ENCODE assay signal across 8 mouse cellular contexts in the genomic region with DNA sequence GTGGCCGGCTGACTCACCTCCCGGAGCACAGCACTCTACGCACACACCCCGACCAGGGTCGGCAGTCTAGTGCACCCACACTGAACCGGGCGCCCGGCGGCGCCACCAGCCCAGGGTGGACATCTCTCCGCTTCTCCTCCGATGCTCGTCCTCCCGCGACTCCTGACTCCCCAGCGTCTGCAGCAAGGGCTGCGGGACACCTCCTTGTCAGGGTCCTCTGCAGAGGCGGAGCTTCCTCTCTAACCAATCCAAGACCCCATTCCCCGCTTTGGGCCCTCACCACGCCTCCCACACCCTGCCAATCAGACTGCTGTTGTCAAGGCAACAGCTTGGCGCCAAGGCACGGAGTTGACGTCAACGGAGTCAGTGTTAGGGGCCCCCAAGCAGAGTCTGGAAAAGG. TPM values are rescaled to one million over a fixed set of nuclear protein-coding genes. Genes with fewer than 3 reads are reported as not detected.
DNase-seq lines count a peak whose midpoint lies in the region; ATAC-seq and TF ChIP-seq lines count a peak whose summit lies in the region.

Gene Peg3 (minus strand): TSS at position 191 of the 400 bp plus-strand sequence.
Gene Usp29 (plus strand): TSS at position 338 of the 400 bp plus-strand sequence.

- no peak for ATAC-seq in erythroblast, adult 5-6 weeks (replicated peaks; ENCODE audit: low FRiP score, poor library complexity, severe bottlenecking)
- ATAC-seq in intestine, postnatal 0 days: no peak

- TF ChIP-seq POLR2A in small intestine, adult 2 months (IDR thresholded peaks at IDR 0.05; ENCODE audit: low read depth, low read length): no peak

- peak; percentile 45 for TF ChIP-seq CTCF in intestine, postnatal 0 days (IDR thresholded peaks at IDR 0.05; ENCODE audit: low read depth)
- TF ChIP-seq CTCF in small intestine, adult 2 months (IDR thresholded peaks at IDR 0.05; ENCODE audit: extremely low read depth, insufficient read length, insufficient replicate concordance, low read depth, low read length): no peak

- 45% methylated on average over 24 of the region's 24 CpGs for WGBS in embryonic facial prominence, embryonic 10.5 days
- WGBS in intestine, postnatal 0 days: 53% methylated on average over 24 of the region's 24 CpGs
- WGBS in midbrain, embryonic 10.5 days: 54% methylated on average over 24 of the region's 24 CpGs
- 60% methylated on average over 24 of the region's 24 CpGs for WGBS in small intestine, adult 2 months

- intact Hi-C loops in left cerebral cortex, postnatal 25 days (cut with DNase I): loop anchor here (1.0 kb wide), 1 partner anchor 46 kb away; no protein-coding TSS in a partner anchor

- peaks cover 8% of the 10 kb centered on the region for H3K36me3 ChIP-seq in erythroblast, embryonic 14.5 days (ENCODE audit: control insufficient read depth)
- H3K36me3 ChIP-seq in embryonic facial prominence, embryonic 10.5 days (replicated peaks): peaks cover 29% of the 10 kb centered on the region
- H3K36me3 ChIP-seq in intestine, postnatal 0 days (ENCODE audit: control insufficient read depth, insufficient read depth): no peaks in the 10 kb centered on the region
- H3K36me3 ChIP-seq in midbrain, embryonic 10.5 days: peaks cover 6% of the 10 kb centered on the region
- no peaks in the 10 kb centered on the region for H3K36me3 ChIP-seq in small intestine, adult 2 months (ENCODE audit: control insufficient read depth, insufficient read depth, low read length)

- H3K27ac ChIP-seq in embryonic facial prominence, embryonic 10.5 days (replicated peaks): peak within 1 kb of the TSS; percentile 89
- peak within 1 kb of the TSS; percentile 84 for H3K27ac ChIP-seq in intestine, postnatal 0 days (ENCODE audit: low read depth, low read length)
- H3K27ac ChIP-seq in midbrain, embryonic 10.5 days (replicated peaks): peak within 1 kb of the TSS; percentile 89
- H3K27ac ChIP-seq in small intestine, adult 2 months (ENCODE audit: insufficient read depth, low read depth, low read length): peak within 1 kb of the TSS; percentile 68

- peak; percentile 93 for DNase-seq in embryonic facial prominence, embryonic 10.5 days (ENCODE audit: low spot score)
- DNase-seq in heart, adult 11 months: peak; percentile 98
- peak; percentile 79 to 96 for DNase-seq in left cerebral cortex, postnatal 25 days (ENCODE audit: low spot score in 2 of 2)
- DNase-seq in midbrain, embryonic 10.5 days (ENCODE audit: low spot score): peak; percentile 90

- H3K4me3 ChIP-seq in erythroblast, embryonic 14.5 days (replicated peaks): peak within 1 kb of the TSS; percentile 69
- H3K4me3 ChIP-seq in embryonic facial prominence, embryonic 10.5 days: peak within 1 kb of the TSS; percentile 68
- peak within 1 kb of the TSS; percentile 52 for H3K4me3 ChIP-seq in intestine, postnatal 0 days (ENCODE audit: low read depth, low read length)
- H3K4me3 ChIP-seq in midbrain, embryonic 10.5 days: peak within 1 kb of the TSS; percentile 58
- peak within 1 kb of the TSS; percentile 65 for H3K4me3 ChIP-seq in small intestine, adult 2 months (ENCODE audit: low read depth, low read length)

- H3K9me3 ChIP-seq in erythroblast, embryonic 14.5 days (ENCODE audit: control insufficient read depth, low read length): peaks cover 43% of the 10 kb centered on the region
- H3K9me3 ChIP-seq in embryonic facial prominence, embryonic 10.5 days: peaks cover 43% of the 10 kb centered on the region
- peaks cover 8% of the 10 kb centered on the region; the same call in 1 of the 2 replicates for H3K9me3 ChIP-seq in intestine, postnatal 0 days (ENCODE audit: control insufficient read depth)
- peaks cover 41% of the 10 kb centered on the region for H3K9me3 ChIP-seq in midbrain, embryonic 10.5 days (replicated peaks)

- peaks cover 35% of the 10 kb centered on the region for H3K27me3 ChIP-seq in erythroblast, embryonic 14.5 days (ENCODE audit: control insufficient read depth)
- no peaks in the 10 kb centered on the region for H3K27me3 ChIP-seq in embryonic facial prominence, embryonic 10.5 days (replicated peaks; ENCODE audit: low read depth, poor library complexity, severe bottlenecking)
- no peaks in the 10 kb centered on the region for H3K27me3 ChIP-seq in intestine, postnatal 0 days (replicated peaks; ENCODE audit: control insufficient read depth, insufficient read depth, low read length)
- no peaks in the 10 kb centered on the region for H3K27me3 ChIP-seq in midbrain, embryonic 10.5 days (ENCODE audit: low read depth, poor library complexity, severe bottlenecking)
- H3K27me3 ChIP-seq in small intestine, adult 2 months (ENCODE audit: control insufficient read depth, insufficient read depth, low read length): no peaks in the 10 kb centered on the region; the same call in 1 of the 2 replicates

- H3K9ac ChIP-seq in intestine, postnatal 0 days (ENCODE audit: low read depth, low read length): peak within 1 kb of the TSS; percentile 41

- peaks cover 27% of the 10 kb centered on the region for H3K4me1 ChIP-seq in erythroblast, embryonic 14.5 days (ENCODE audit: control insufficient read depth)
- no peaks in the 10 kb centered on the region for H3K4me1 ChIP-seq in embryonic facial prominence, embryonic 10.5 days
- H3K4me1 ChIP-seq in intestine, postnatal 0 days (replicated peaks; ENCODE audit: control insufficient read depth, insufficient read depth, low read length): no peaks in the 10 kb centered on the region
- H3K4me1 ChIP-seq in midbrain, embryonic 10.5 days: peaks cover 11% of the 10 kb centered on the region; the same call in 1 of the 2 replicates
- H3K4me1 ChIP-seq in small intestine, adult 2 months (ENCODE audit: control insufficient read depth, insufficient read depth, insufficient read length, low read length): no peaks in the 10 kb centered on the region

- peak within 1 kb of the TSS; percentile 69 for H3K4me2 ChIP-seq in intestine, postnatal 0 days (replicated peaks; ENCODE audit: low read depth)

RNA-seq across cellular contexts. Expression of gene Peg3, which starts in this region (rescaled TPM):
- 0.13 and 0.17 TPM in 2 replicates for polyA plus RNA-seq in erythroblast, embryonic 14.5 days (2012)
- total RNA-seq in erythroblast, adult 5-6 weeks (2015; ENCODE audit: low replicate concordance): not detected in 2 replicates
- total RNA-seq in erythroblast, adult 5-6 weeks (2017; ENCODE audit: low replicate concordance): not detected in 2 replicates
- polyA plus RNA-seq in embryonic facial prominence, embryonic 10.5 days (2016; fragmentation: Nextera tagmentation; extraction: Ambion mirVana): 218 and 249 TPM in 2 replicates
- 15.6 and 16.6 TPM in 2 replicates for polyA plus RNA-seq in intestine, postnatal 0 days (2015; fragmentation: Nextera tagmentation; extraction: Ambion mirVana)
- total RNA-seq in left cerebral cortex, postnatal 25 days (2021): 100 to 1,000 TPM; 201 to 222 TPM
- 86.6 and 95.0 TPM in 2 replicates for polyA plus RNA-seq in midbrain, embryonic 10.5 days (2016; fragmentation: Nextera tagmentation; extraction: Ambion mirVana)
- polyA plus RNA-seq in small intestine, adult 2 months (2012; rRNA removed): 0.60 and 1.0 TPM in 2 replicates

RNA-seq across cellular contexts. Expression of gene Usp29, which starts in this region (rescaled TPM):
- 0.02 TPM in 2 replicates for polyA plus RNA-seq in erythroblast, embryonic 14.5 days (2012)
- 0.19 TPM in 1 of 2 replicates, not detected in the other for total RNA-seq in erythroblast, adult 5-6 weeks (2015; ENCODE audit: low replicate concordance)
- total RNA-seq in erythroblast, adult 5-6 weeks (2017; ENCODE audit: low replicate concordance): not detected in 2 replicates
- polyA plus RNA-seq in embryonic facial prominence, embryonic 10.5 days (2016; fragmentation: Nextera tagmentation; extraction: Ambion mirVana): 15.9 and 17.6 TPM in 2 replicates
- polyA plus RNA-seq in intestine, postnatal 0 days (2015; fragmentation: Nextera tagmentation; extraction: Ambion mirVana): 0.68 and 0.71 TPM in 2 replicates
- total RNA-seq in left cerebral cortex, postnatal 25 days (2021): 10 to 100 TPM; 41.2 to 43.8 TPM
- 7.7 and 10.8 TPM in 2 replicates for polyA plus RNA-seq in midbrain, embryonic 10.5 days (2016; fragmentation: Nextera tagmentation; extraction: Ambion mirVana)
- polyA plus RNA-seq in small intestine, adult 2 months (2012; rRNA removed): 0.04 and 0.09 TPM in 2 replicates

Comparison
In these comparisons a context has a peak if more than half of its experiments do, and no peak if none do; other contexts are left out.
1. RNA of gene Peg3 (total RNA-seq): 201 to 222 TPM in left cerebral cortex, postnatal 25 days; not detected in erythroblast, adult 5-6 weeks; every median in the first group is over 100 times any median in the second.
2. RNA of gene Usp29 (total RNA-seq): 41.2 to 43.8 TPM in left cerebral cortex, postnatal 25 days; 0.19 TPM in erythroblast, adult 5-6 weeks; every median in the first group is over 10 times any median in the second.
3. Peak in every context shown above with its lines, with median percentiles within 50 percentile points of each other: H3K4me3 ChIP-seq, DNase-seq and H3K27ac ChIP-seq.